Mouse (Mus musculus): ENCODE results near the gene 4931423N10Rik.

- TF ChIP-seq CTCF (IDR thresholded peaks at IDR 0.05): no peak
- TF ChIP-seq POLR2A (IDR thresholded peaks at IDR 0.05; ENCODE audit: insufficient read depth, low read depth, low read length): no peak
- no peak for TF ChIP-seq EP300 (IDR thresholded peaks at IDR 0.05; ENCODE audit: insufficient read depth, low read depth, low read length)
Observed at GRCm38 (mm10) chr2:23194366-23194765, 12.9 kb upstream of the 4931423N10Rik start.

Data from heart, adult 2 months (tissue).